Mouse (Mus musculus) heart, embryonic 14.5 days (tissue): ENCODE data around the gene Asic3. TPM values are rescaled to one million over a fixed set of nuclear protein-coding genes. Genes with fewer than 3 reads are reported as not detected.

Experiments used
- ATAC-seq: fragments of 200-750 bp; cut with Nextera tagmentation; 2 replicates; pipeline ENCODE4 v1.8.0; 2017; ENCODE audit warnings: low read depth, moderate TSS enrichment; ENCODE audit not compliant: insufficient number of reproducible peaks, insufficient read depth, low FRiP score
- H3K27ac ChIP-seq, 2 experiments: fragments of 200-500 bp in 1 of 2; fragments of 300-500 bp in 1 of 2; sonication (generic) in 1 of 2; replicated peaks in 1 of 2; 2 replicates each; pipeline ENCODE4 v1.5.1; 2012 to 2014; ENCODE audit warnings: low read depth in 2 of 2, low read length in 2 of 2, control low read depth in 1 of 2, mild to moderate bottlenecking in 1 of 2, mixed read lengths in 1 of 2; ENCODE audit not compliant: control insufficient read depth in 1 of 2, insufficient read depth in 1 of 2
- H3K27me3 ChIP-seq: fragments of 300-500 bp; sonication (generic); 2 replicates; pipeline ENCODE4 v1.6.1; 2014; ENCODE audit warnings: mild to moderate bottlenecking, low read length, control low read depth; ENCODE audit not compliant: control insufficient read depth, insufficient read depth
- H3K36me3 ChIP-seq: fragments of 300-500 bp; sonication (generic); 2 replicates; pipeline ENCODE4 v1.6.1; 2014; ENCODE audit warnings: mild to moderate bottlenecking, control low read depth, low read length, mixed read lengths; ENCODE audit not compliant: control insufficient read depth, insufficient read depth
- H3K4me1 ChIP-seq, 2 experiments: fragments of 200-500 bp in 1 of 2; fragments of 300-500 bp in 1 of 2; sonication (generic) in 1 of 2; 2 replicates each; pipeline ENCODE4 v1.6.1; 2012 to 2014; ENCODE audit warnings: low read length in 2 of 2, control low read depth in 1 of 2, mixed read lengths in 1 of 2; ENCODE audit not compliant: control insufficient read depth in 2 of 2, insufficient read depth in 2 of 2
- H3K4me2 ChIP-seq: fragments of 300-500 bp; sonication (generic); 2 replicates; pipeline ENCODE4 v1.6.1; 2014; ENCODE audit warnings: mild to moderate bottlenecking, low read length
- H3K4me3 ChIP-seq, 2 experiments: fragments of 200-500 bp in 1 of 2; fragments of 300-500 bp in 1 of 2; sonication (generic) in 1 of 2; 2 replicates each; pipeline ENCODE4 v1.5.1; 2012 to 2014; ENCODE audit warnings: low read length in 2 of 2, mild to moderate bottlenecking in 2 of 2, control low read depth in 1 of 2, low read depth in 1 of 2, moderate library complexity in 1 of 2; ENCODE audit not compliant: control insufficient read depth in 1 of 2, insufficient read depth in 1 of 2
- H3K9ac ChIP-seq: fragments of 300-500 bp; sonication (generic); 2 replicates; pipeline ENCODE4 v1.6.1; 2014; ENCODE audit warnings: mild to moderate bottlenecking, low read length
- H3K9me3 ChIP-seq: fragments of 300-500 bp; sonication (generic); 2 replicates; pipeline ENCODE4 v1.6.1; 2016; ENCODE audit warnings: low read length, control low read depth; ENCODE audit not compliant: control insufficient read depth
- WGBS: fragments of 180-500 bp; shearing (Covaris S2); extraction: QIAGEN DNeasy Blood & Tissue Kit; methylation state at CpG from one replicate; pipeline ENCODE4 v1.1.7; 2014; 5-methylcytosine and 5-hydroxymethylcytosine counted together
- polyA plus RNA-seq: library from polyadenylated mRNA; unstranded; fragments of >200 nt; fragmentation: Nextera tagmentation; extraction: Ambion mirVana; gene quantifications from 2 replicates; pipeline ENCODE4 v1.2.1, GENCODE M21; 2014

Gene Asic3
- polyA plus RNA-seq, 1 experiment from 2014 or later = not detected

DNA sequence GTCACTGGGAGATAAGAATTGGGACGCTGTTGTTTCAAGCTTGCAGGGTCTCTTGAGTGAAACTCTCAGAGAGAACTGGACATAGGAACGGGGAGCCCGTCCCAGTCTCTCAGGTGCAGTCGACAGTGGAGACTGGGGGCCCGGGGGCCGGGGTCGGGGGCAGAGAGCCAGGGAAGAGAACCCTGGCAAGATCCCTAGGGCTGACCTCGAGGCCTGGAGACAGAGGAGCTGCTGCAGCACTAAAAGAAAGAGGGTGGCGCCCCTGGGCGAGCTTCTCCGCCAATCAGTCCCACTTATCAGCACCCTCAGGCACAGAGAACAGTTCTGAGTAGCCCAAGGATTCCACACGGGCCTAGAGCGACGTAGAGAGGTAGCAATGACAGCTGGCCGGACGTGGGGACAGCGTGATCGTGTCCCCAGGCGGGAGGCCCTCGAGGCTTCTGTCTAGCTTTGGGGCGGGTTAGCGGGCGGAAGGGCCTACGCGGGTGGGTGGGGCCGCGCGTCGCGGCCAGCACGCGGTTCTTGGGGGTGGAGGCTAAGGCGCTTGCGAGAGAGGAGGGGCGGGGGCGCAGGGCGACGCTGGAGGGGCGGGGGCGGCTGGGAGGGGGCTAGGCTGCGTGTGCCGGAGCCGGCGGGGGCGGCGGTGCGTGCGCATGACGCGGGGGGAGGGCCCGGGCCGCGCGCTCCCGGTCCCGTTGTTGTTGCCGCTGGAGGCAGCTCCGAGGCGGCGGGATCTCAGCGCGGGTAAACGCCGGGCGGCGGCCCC, 38.3 kb downstream of the Asic3 start:
- peak; percentile 64 for ATAC-seq
- peak overlapping the region; percentile 95 for H3K4me2 ChIP-seq
- H3K4me1 ChIP-seq = peaks cover 21 to 42% of the 10 kb centered on the region in 2 experiments
- H3K27ac ChIP-seq = peak overlapping the region; percentile 88 to 92
- peak overlapping the region; percentile 79 to 88 for H3K4me3 ChIP-seq
- H3K9ac ChIP-seq = peak overlapping the region; percentile 96
- H3K27me3 ChIP-seq = no peaks in the 10 kb centered on the region
- no peaks in the 10 kb centered on the region for H3K36me3 ChIP-seq
- 2% methylated on average over 50 of the region's 66 CpGs for WGBS
- H3K9me3 ChIP-seq = no peaks in the 10 kb centered on the region

DNA sequence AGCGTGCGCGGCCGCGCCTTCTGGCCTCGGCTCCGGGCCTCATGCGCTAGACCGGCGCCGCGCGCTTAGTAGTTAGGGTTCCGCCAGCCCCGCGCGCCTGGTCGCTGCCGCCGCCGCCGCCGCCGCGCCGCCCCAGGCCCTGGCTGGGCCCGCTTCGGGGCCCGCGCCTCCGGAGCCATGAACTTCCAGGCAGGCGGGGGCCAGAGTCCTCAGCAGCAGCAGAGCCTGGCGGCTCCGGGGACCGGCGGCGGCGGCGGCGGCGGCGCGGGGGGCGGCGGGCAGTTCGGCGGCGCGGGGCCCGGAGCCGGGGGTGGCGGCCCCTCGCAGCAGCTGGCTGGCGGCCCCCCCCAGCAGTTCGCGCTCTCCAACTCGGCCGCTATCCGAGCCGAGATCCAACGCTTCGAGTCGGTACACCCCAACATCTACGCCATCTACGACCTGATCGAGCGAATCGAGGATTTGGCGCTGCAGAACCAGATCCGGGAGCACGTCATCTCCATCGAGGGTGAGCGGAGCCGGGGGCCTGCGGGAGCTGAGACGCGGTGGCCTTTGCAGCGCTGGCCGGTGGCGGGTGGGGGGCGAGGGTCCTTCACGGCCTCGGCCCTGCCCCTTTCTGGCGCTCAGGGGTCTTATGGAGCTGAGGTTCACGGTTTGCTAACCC, 39.0 kb downstream of the Asic3 start, which contains the start of gene Agap3:
Agap3 (plus strand) TSS at position 148 of the 661 bp plus-strand sequence.
- Histone ChIP-seq H3K4me1 (peaks cover 21 to 42% of the 10 kb centered on the region in 2 experiments), H3K27me3 (no peaks in the 10 kb centered on the region), H3K27ac (peak within 1 kb of the TSS; percentile 88 to 92), H3K4me3 (peak within 1 kb of the TSS; percentile 79 to 88), H3K9me3 (no peaks in the 10 kb centered on the region), H3K9ac (peak within 1 kb of the TSS; percentile 96), H3K36me3 (no peaks in the 10 kb centered on the region), H3K4me2 (peak within 1 kb of the TSS; percentile 95)
- ATAC-seq = peak; percentile 1; the same call in 1 of the 2 replicates
- WGBS = under 1% methylated on average over 74 of the region's 85 CpGs

DNA sequence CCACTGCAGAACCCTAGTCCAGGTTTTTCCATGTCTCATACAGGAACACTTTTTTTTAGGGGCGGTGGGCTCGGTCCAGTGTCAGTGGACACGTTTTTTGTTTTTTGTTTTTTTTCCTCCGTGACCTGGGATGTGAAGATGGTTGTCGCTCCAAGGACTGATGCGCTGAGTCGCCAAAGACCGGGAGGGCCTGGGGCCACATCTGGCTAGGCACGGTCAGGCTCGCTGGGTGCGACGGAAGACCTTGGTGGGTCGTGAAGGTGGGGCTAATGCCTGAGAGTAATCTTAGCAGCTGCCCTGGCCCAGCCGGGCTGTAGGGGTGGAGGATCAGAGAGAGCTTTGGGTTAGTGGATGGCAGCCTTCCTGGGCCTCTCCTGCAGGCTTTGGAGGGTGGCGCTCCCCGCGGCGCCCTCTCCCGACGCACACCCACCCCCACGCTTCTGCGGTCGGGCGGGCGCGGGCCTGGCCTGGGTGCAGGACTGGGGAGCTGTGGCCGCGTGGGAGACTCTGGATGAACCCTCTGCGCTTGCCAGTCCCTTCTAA, 39.6 kb downstream of the Asic3 start:
- no peaks in the 10 kb centered on the region for H3K9me3 ChIP-seq
- ATAC-seq = no peak
- peak overlapping the region; percentile 58 to 92; a peak in 3 of 4 replicates for H3K27ac ChIP-seq
- H3K27me3 ChIP-seq = no peaks in the 10 kb centered on the region
- peaks cover 2% of the 10 kb centered on the region; the same call in 1 of the 2 replicates for H3K36me3 ChIP-seq
- peak overlapping the region; percentile 96 for H3K9ac ChIP-seq
- 1% methylated on average over 29 of the region's 29 CpGs for WGBS
- H3K4me1 ChIP-seq = peaks cover 20 to 39% of the 10 kb centered on the region in 2 experiments
- H3K4me2 ChIP-seq = peak overlapping the region; percentile 95
- H3K4me3 ChIP-seq = peak overlapping the region; percentile 79 to 88

DNA sequence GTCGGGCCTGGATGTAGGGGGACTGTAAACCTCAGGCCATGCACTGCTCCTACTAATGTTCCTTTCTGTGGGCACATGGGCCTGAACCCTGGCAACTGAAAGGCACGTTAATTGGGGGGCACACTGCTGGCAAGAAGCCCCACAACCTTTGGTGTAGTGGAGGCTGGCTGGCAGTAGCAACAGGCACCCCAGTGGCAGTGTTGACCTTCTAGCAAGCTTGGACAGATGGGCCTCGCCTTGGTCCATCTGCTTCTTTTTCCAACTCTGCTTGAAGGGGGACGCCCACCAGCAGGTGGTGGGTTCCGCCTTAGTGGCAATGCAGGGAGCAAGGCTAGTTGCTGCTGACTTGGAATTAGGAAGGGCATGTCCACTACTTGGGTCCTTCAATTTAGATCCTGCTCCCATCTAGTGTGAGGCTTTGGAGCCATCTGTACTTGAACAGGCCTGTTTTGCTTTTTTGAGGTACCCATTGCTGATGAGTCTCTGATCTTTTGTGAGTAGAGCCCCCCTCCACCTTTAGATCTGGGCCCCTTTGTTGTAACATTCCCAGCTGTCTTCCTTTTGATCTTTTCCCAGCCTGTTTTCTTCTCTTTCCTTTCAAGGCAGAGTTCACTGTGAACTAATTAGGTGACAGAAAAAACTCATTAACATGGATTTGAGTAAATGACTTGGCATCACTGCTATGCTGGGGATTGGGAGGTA, 40.2 kb downstream of the Asic3 start:
- 27% methylated on average over 5 of the region's 5 CpGs for WGBS
- H3K4me1 ChIP-seq = peaks cover 17 to 36% of the 10 kb centered on the region in 2 experiments
- peak overlapping the region; percentile 79 to 88 for H3K4me3 ChIP-seq
- H3K36me3 ChIP-seq = peaks cover 8% of the 10 kb centered on the region
- H3K27me3 ChIP-seq = no peaks in the 10 kb centered on the region
- H3K9ac ChIP-seq = peak overlapping the region; percentile 96
- ATAC-seq = no peak
- peak overlapping the region in 1 of 2 experiments; percentile 92; a peak in 1 of 4 replicates for H3K27ac ChIP-seq
- peak overlapping the region; percentile 95 for H3K4me2 ChIP-seq
- H3K9me3 ChIP-seq = no peaks in the 10 kb centered on the region

DNA sequence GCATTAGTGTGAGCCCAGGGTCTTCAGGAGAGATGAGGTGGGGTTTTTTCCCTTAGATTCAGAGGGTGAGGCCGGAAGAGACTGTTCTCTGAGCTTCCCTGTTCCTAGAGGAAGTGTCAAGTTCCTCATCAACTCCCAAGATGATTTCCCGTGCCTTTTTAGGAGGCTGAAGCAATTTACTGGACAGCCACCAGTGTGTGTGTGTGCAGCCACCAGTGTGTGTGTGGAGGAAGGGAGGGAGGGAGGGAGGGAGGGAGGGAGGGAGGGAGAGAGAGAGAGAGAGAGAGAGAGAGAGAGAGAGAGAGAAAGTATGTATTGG, 40.8 kb downstream of the Asic3 start:
- ATAC-seq = no peak
- Histone ChIP-seq H3K36me3 (peaks cover 9% of the 10 kb centered on the region), H3K4me1 (peaks cover 17 to 36% of the 10 kb centered on the region in 2 experiments), H3K9ac (peak overlapping the region; percentile 96), H3K9me3 (no peaks in the 10 kb centered on the region), H3K27ac (peak overlapping the region in 1 of 2 experiments; percentile 92; a peak in 1 of 4 replicates), H3K27me3 (no peaks in the 10 kb centered on the region), H3K4me2 (peak overlapping the region; percentile 95), H3K4me3 (peak overlapping the region in 1 of 2 experiments; percentile 88; a peak in 1 of 4 replicates)
- 37% methylated on average over 2 of the region's 2 CpGs for WGBS

DNA sequence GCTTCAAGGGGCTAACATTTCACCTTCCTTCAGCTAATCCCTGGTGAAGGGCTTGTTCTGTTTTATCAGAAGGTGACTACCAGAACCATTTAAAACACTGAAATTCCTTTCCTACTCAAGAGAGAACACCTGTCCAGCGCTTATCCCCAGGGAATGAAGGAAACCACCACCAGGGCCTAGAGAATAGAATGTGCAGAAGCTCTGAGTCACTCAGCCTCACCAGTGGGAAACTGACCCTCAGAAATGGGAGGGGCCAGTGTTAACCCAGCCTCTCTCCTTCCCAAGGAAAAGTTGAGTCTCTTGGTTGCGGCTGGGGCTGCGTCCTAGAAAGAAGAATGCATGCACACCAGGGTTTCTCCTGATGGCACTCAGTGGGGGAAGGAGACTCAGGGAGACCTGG, 41.9 kb downstream of the Asic3 start:
- no peaks in the 10 kb centered on the region for H3K27me3 ChIP-seq
- H3K27ac ChIP-seq = peak overlapping the region; percentile 58 to 72
- no peak overlapping the region for H3K4me3 ChIP-seq
- no peaks in the 10 kb centered on the region for H3K9me3 ChIP-seq
- WGBS = 60% methylated on average over 3 of the region's 3 CpGs
- H3K4me2 ChIP-seq = peak overlapping the region; percentile 95; the same call in 1 of the 2 replicates
- H3K36me3 ChIP-seq = peaks cover 13% of the 10 kb centered on the region
- peaks cover 17 to 36% of the 10 kb centered on the region in 2 experiments for H3K4me1 ChIP-seq
- H3K9ac ChIP-seq = peak overlapping the region; percentile 36; the same call in 1 of the 2 replicates
- no peak for ATAC-seq

DNA sequence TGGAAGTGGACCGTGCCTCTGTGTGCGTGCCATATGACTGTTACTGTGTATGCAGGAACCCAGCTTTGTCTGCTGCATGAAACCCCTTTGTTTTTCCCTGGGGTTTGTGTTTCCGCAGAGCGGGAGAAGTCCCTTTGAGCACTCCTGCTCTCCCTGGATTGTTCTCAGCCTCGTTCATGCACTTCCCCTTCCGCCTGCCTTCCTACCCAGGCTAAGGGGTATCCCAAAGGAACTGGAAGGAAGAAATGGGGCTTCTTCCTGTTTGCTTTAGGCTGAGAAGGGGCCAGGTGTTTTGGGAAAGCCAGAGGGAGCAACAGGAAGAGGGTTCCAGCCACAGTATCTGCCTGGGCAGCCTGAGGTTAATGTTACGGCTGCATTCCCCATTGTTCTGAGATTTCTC, 42.4 kb downstream of the Asic3 start:
- H3K27me3 ChIP-seq = no peaks in the 10 kb centered on the region
- no peak overlapping the region for H3K4me3 ChIP-seq
- WGBS = 58% methylated on average over 7 of the region's 7 CpGs
- peak overlapping the region; percentile 58 to 72 for H3K27ac ChIP-seq
- peaks cover 13% of the 10 kb centered on the region for H3K36me3 ChIP-seq
- no peak for ATAC-seq
- H3K9me3 ChIP-seq = no peaks in the 10 kb centered on the region
- H3K9ac ChIP-seq = peak overlapping the region; percentile 36; the same call in 1 of the 2 replicates
- 0 out of 2 replicates have a peak overlapping the region, but pooled peaks have one; percentile 95 for H3K4me2 ChIP-seq
- peaks cover 17 to 36% of the 10 kb centered on the region in 2 experiments for H3K4me1 ChIP-seq
